Comparison of ENCODE assay signal across 10 mouse cellular contexts in genomic region chr8:84001281-84002000, GRCm38 (mm10). TPM values are rescaled to one million over a fixed set of nuclear protein-coding genes. Genes with fewer than 3 reads are reported as not detected.
DNase-seq lines count a peak whose midpoint lies in the region; ATAC-seq lines count a peak whose summit lies in the region.
"Had no signal": no experiment of that assay in that cellular context is flagged by ENCODE, and none has a peak within 500 bp of the region (broad histone marks: within the 10 kb centered on the region; RNA-seq: fewer than 3 reads in every experiment).

1700067K01Rik (plus strand) TSS chr8:84001502.

- H3K9ac ChIP-seq in liver, embryonic 11.5 days (ENCODE audit: low read depth, low read length), result no peak within 1 kb of the TSS; the same call in 1 of the 2 replicates
- no peak within 1 kb of the TSS for H3K9ac ChIP-seq in liver, embryonic 12.5 days
- H3K9ac ChIP-seq in neural tube, embryonic 15.5 days (replicated peaks), result no peak within 1 kb of the TSS
- H3K9ac ChIP-seq: intestine, embryonic 15.5 days had no signal

- peaks cover 22% of the 10 kb centered on the region for H3K4me1 ChIP-seq in liver, embryonic 11.5 days (replicated peaks; ENCODE audit: control insufficient read depth, insufficient read depth, low read length)
- peaks cover 55% of the 10 kb centered on the region for H3K4me1 ChIP-seq in liver, embryonic 12.5 days
- H3K4me1 ChIP-seq in neural tube, embryonic 15.5 days, result peaks cover 42% of the 10 kb centered on the region

- peaks cover 18% of the 10 kb centered on the region for H3K36me3 ChIP-seq in liver, embryonic 11.5 days (ENCODE audit: control insufficient read depth, insufficient read depth, low read length)
- H3K36me3 ChIP-seq in liver, embryonic 12.5 days, result peaks cover 44% of the 10 kb centered on the region
- H3K36me3 ChIP-seq in neural tube, embryonic 15.5 days, result peaks cover 5% of the 10 kb centered on the region

- peak within 1 kb of the TSS; percentile 34 for H3K4me2 ChIP-seq in liver, embryonic 11.5 days
- H3K4me2 ChIP-seq in liver, embryonic 12.5 days, result no peak within 1 kb of the TSS; the same call in 1 of the 2 replicates
- H3K4me2 ChIP-seq in neural tube, embryonic 15.5 days, result peak within 1 kb of the TSS; percentile 13; the same call in 1 of the 2 replicates
- H3K4me2 ChIP-seq: intestine, embryonic 15.5 days had no signal

- H3K9me3 ChIP-seq in liver, embryonic 11.5 days (ENCODE audit: control insufficient read depth, low read length), result no peaks in the 10 kb centered on the region
- no peaks in the 10 kb centered on the region for H3K9me3 ChIP-seq in liver, embryonic 12.5 days (replicated peaks)
- no peaks in the 10 kb centered on the region for H3K9me3 ChIP-seq in neural tube, embryonic 15.5 days (replicated peaks)
- H3K9me3 ChIP-seq: intestine, embryonic 15.5 days had no signal

- no peak for ATAC-seq in liver, embryonic 11.5 days (replicated peaks; ENCODE audit: low FRiP score)
- no peak for ATAC-seq in liver, embryonic 12.5 days
- ATAC-seq in neural tube, embryonic 15.5 days (ENCODE audit: low FRiP score), result no peak
- ATAC-seq: intestine, embryonic 15.5 days had no signal

- H3K27ac ChIP-seq in liver, embryonic 11.5 days (ENCODE audit: low read depth, low read length), result no peak within 1 kb of the TSS
- H3K27ac ChIP-seq in liver, embryonic 12.5 days, result no peak within 1 kb of the TSS
- no peak within 1 kb of the TSS for H3K27ac ChIP-seq in neural tube, embryonic 15.5 days (replicated peaks)
- H3K27ac ChIP-seq: intestine, embryonic 15.5 days had no signal

- H3K4me3 ChIP-seq in liver, embryonic 11.5 days (ENCODE audit: low read depth, low read length), result 0 out of 2 replicates have a peak within 1 kb of the TSS, but pooled peaks have one; percentile 12
- H3K4me3 ChIP-seq in liver, embryonic 12.5 days, result no peak within 1 kb of the TSS
- H3K4me3 ChIP-seq in neural tube, embryonic 15.5 days (replicated peaks), result no peak within 1 kb of the TSS
- H3K4me3 ChIP-seq: intestine, embryonic 15.5 days had no signal

- 57% methylated on average over 61 of the region's 61 CpGs for WGBS in liver, embryonic 11.5 days
- WGBS in liver, embryonic 12.5 days (ENCODE audit: insufficient replicate concordance), result 70% methylated on average over 61 of the region's 61 CpGs
- WGBS in neural tube, embryonic 15.5 days, result 23% methylated on average over 61 of the region's 61 CpGs

- 0 out of 2 replicates have a peak, but pooled peaks cover 2% of the 10 kb centered on the region for H3K27me3 ChIP-seq in liver, embryonic 11.5 days (replicated peaks; ENCODE audit: control insufficient read depth, insufficient read depth, low read length)
- H3K27me3 ChIP-seq in liver, embryonic 12.5 days (replicated peaks), result no peaks in the 10 kb centered on the region
- peaks cover 16% of the 10 kb centered on the region for H3K27me3 ChIP-seq in neural tube, embryonic 15.5 days (replicated peaks)
- H3K27me3 ChIP-seq: intestine, embryonic 15.5 days had no signal

- DNase-seq in adrenal gland, postnatal 25 days, result peak; percentile 10
- DNase-seq in adrenal gland, postnatal 10 days, result no peak
- DNase-seq in liver, embryonic 11.5 days (ENCODE audit: low spot score), result no peak
- DNase-seq in kidney, postnatal 4 days, result peak; percentile 23 to 25
- DNase-seq in spleen, adult 18-20 months, result no peak
- no peak for DNase-seq in urinary bladder, adult 18-20 months (ENCODE audit: low spot score in 2 of 2)
- DNase-seq: right cerebral cortex, postnatal 25 days had no signal

RNA-seq across cellular contexts. Expression of gene 1700067K01Rik, which starts in this region (rescaled TPM):
- 0.67 TPM in 1 of 2 replicates, not detected in the other for total RNA-seq in adrenal gland, postnatal 25 days (2021)
- total RNA-seq in adrenal gland, postnatal 10 days (2021), result under 1 TPM; 0.48 to 0.60 TPM
- polyA plus RNA-seq in liver, embryonic 11.5 days (2014; fragmentation: Nextera tagmentation; extraction: Ambion mirVana), result 0.29 and 1.5 TPM in 2 replicates
- 0.41 and 0.63 TPM in 2 replicates for polyA plus RNA-seq in liver, embryonic 12.5 days (2016; fragmentation: Nextera tagmentation; extraction: Ambion mirVana)
- polyA plus RNA-seq in neural tube, embryonic 15.5 days (2015; fragmentation: Nextera tagmentation; extraction: Ambion mirVana), result 0.82 and 1.2 TPM in 2 replicates

Comparison
In these comparisons a context has a peak if more than half of its experiments do, and no peak if none do; other contexts are left out.
1. Peak in DNase-seq in adrenal gland, postnatal 25 days; RNA of the gene not detected or under 1 TPM.
2. DNase-seq: peak in kidney, postnatal 4 days (2 of 2); none in adrenal gland, postnatal 10 days (single experiment), liver, embryonic 11.5 days (single experiment), spleen, adult 18-20 months (0 of 2) and urinary bladder, adult 18-20 months (0 of 2).